Mouse (Mus musculus) retina, postnatal 1 day (tissue): ENCODE measurements around the gene Cdk2ap2.

Experiments
- DNase-seq: peaks from one replicate; pipeline ENCODE4 v3.0.0-alpha.2; 2012

Gene Cdk2ap2

GRCm38 (mm10) chr19:4094774-4095303 lies 2.1 kb upstream of the Cdk2ap2 start:
- no peak for DNase-seq

GRCm38 (mm10) chr19:4095802-4096201 lies 1.2 kb upstream of the Cdk2ap2 start:
- no peak for DNase-seq

GRCm38 (mm10) chr19:4097441-4097825 lies 451 bp downstream of the Cdk2ap2 start:
- DNase-seq, result no peak

GRCm38 (mm10) chr19:4098426-4098825 lies 1.4 kb downstream of the Cdk2ap2 start:
- DNase-seq, result no peak

GRCm38 (mm10) chr19:4099056-4099455 lies 2.1 kb downstream of the Cdk2ap2 start:
- DNase-seq, result peak; percentile 94

GRCm38 (mm10) chr19:4099837-4100717 lies 3.1 kb downstream of the Cdk2ap2 start, which contains the start of gene Pitpnm1:
TSS of gene Pitpnm1 (plus strand) at chr19:4099998.
- peak; percentile 78 for DNase-seq

- peak; percentile 92 for DNase-seq
These were observed 3.8 kb downstream of the Cdk2ap2 start for GRCm38 (mm10) chr19:4100718-4101261.

- DNase-seq, result peak; percentile 87
These were observed 4.5 kb downstream of the Cdk2ap2 start for GRCm38 (mm10) chr19:4101466-4101865.

GRCm38 (mm10) chr19:4102049-4102448 lies 5.1 kb downstream of the Cdk2ap2 start:
- DNase-seq, result no peak

- DNase-seq, result no peak
These were observed 5.6 kb downstream of the Cdk2ap2 start for GRCm38 (mm10) chr19:4102626-4103025.

- DNase-seq, result no peak
These were observed 6.3 kb downstream of the Cdk2ap2 start for GRCm38 (mm10) chr19:4103294-4103693.

- DNase-seq, result no peak
These were observed 6.8 kb downstream of the Cdk2ap2 start for GRCm38 (mm10) chr19:4103792-4104191.

- DNase-seq, result no peak
These were observed 7.8 kb downstream of the Cdk2ap2 start for GRCm38 (mm10) chr19:4104675-4105194.

- no peak for DNase-seq
These were observed 9.7 kb downstream of the Cdk2ap2 start for GRCm38 (mm10) chr19:4106654-4107053.

GRCm38 (mm10) chr19:4108535-4108934 lies 11.6 kb downstream of the Cdk2ap2 start:
- no peak for DNase-seq

GRCm38 (mm10) chr19:4112063-4112960 lies 15.3 kb downstream of the Cdk2ap2 start:
- no peak for DNase-seq

GRCm38 (mm10) chr19:4113186-4113805 lies 16.3 kb downstream of the Cdk2ap2 start:
- DNase-seq, result no peak

- DNase-seq, result no peak
These were observed 16.8 kb downstream of the Cdk2ap2 start for GRCm38 (mm10) chr19:4113806-4114230.

GRCm38 (mm10) chr19:4114551-4114950 lies 17.6 kb downstream of the Cdk2ap2 start:
- DNase-seq, result no peak

GRCm38 (mm10) chr19:4115144-4115543 lies 18.2 kb downstream of the Cdk2ap2 start:
- DNase-seq, result no peak

- DNase-seq, result no peak
These were observed 18.8 kb downstream of the Cdk2ap2 start for GRCm38 (mm10) chr19:4115816-4116215.

GRCm38 (mm10) chr19:4117006-4117405 lies 20.0 kb downstream of the Cdk2ap2 start:
- no peak for DNase-seq
